Mouse (Mus musculus): ENCODE measurements around the gene Fcho2. TPM values are rescaled to one million over a fixed set of nuclear protein-coding genes. Genes with fewer than 3 reads are reported as not detected.

Gene Fcho2
- polyA plus RNA-seq, 2 experiments, result 14.3 to 17.7 TPM

DNA sequence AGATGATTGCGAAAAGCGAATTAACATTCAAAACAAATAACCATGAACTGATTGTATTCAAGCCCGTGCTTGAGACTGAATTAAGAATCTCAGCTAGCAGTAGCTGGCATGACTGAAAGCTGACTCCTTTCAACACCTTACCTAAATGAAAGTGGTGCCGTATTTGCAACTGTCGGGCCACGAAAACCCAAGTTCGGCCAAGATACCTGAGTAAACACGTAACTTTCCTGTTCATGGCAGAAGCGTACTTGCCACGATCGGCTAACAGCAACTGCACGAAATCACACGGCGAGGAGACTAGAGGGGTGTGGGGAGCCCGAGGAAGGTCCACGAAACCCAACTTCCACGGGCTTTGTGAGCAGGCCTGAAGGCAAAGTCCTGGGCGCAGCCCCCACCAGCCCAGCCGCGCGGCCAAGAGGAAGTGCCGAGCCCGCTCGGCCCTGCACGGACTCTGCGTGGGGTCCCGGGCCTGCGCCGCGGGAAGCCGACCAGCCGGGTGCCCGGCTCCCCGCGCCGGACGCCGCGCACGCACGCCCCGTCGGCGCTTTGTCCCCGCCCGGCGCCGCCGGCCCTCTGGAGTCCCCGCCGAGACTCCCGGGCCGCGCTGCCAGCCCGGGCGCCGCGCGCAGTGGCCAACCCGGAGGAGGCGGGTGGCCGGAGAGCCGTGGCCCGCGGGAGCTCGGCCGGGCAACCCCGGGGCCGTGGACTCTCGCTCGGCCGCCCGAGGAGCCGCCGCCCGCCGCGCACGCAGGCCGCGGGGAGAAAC is 791 bp downstream of the Fcho2 start:
- H3K9me3 ChIP-seq (ENCODE audit: control insufficient read depth, low read length), result no peaks in the 10 kb centered on the region
- DNase-seq (ENCODE audit: low read depth in 3 of 3, low spot score in 3 of 3) (no peak), ATAC-seq (ENCODE audit: insufficient read depth) (peak; percentile 38)
- H3K4me2 ChIP-seq (ENCODE audit: low read depth), result peak overlapping the region; percentile 68
- H3K27ac ChIP-seq, result peak overlapping the region; percentile 43
- no peaks in the 10 kb centered on the region for H3K36me3 ChIP-seq (replicated peaks; ENCODE audit: control insufficient read depth, insufficient read depth, low read depth)
- WGBS (ENCODE audit: insufficient replicate concordance), result under 1% methylated on average over 61 of the region's 81 CpGs
- H3K9ac ChIP-seq (replicated peaks), result peak overlapping the region; percentile 82
- H3K27me3 ChIP-seq (ENCODE audit: control insufficient read depth, insufficient read depth, low read length), result no peaks in the 10 kb centered on the region
- H3K4me3 ChIP-seq (ENCODE audit: insufficient read depth in 1 of 2, low read depth in 2 of 2, low read length in 2 of 2), result peak overlapping the region; percentile 75 to 96
- peaks cover 12 to 20% of the 10 kb centered on the region in 2 experiments for H3K4me1 ChIP-seq (replicated peaks; ENCODE audit: control insufficient read depth in 2 of 2, insufficient read depth in 2 of 2, low read length in 1 of 2)
- TF ChIP-seq EP300 (IDR thresholded peaks at IDR 0.05; ENCODE audit: low read depth), result no peak
- no peak for TF ChIP-seq CTCF (IDR thresholded peaks at IDR 0.05; ENCODE audit: low read depth)

DNA sequence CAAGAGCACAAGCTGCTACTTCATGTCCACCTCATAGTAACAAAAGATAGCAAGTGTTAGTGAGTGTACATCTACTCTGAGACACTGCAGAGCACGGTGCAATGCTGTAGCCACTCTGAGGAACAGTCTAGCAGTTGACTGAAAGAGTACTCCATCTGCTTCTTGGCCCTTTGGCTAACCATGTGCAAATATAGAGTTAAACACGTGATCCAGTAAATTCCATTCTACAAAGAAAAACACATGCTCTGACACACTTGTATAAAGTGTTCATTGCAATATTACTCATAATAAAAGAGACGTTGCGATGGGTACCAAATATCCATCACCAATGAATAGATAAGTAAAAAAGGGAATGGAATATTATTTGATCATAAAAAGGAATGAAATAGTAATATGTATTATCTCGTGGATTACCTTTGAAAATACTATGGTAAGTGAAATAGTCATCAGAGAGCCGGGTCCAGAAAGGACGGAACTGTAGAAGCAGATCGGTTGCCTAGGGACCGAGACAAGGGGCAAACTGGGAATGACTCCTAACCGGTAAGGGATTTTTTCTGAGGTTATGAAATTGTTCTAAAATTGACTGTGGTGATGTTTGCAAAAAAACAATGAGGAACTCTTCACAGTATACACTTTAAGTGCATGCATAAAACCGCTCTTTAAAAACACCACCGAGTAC is 1.5 kb downstream of the Fcho2 start:
- Histone ChIP-seq H3K9me3 (ENCODE audit: control insufficient read depth, low read length) (no peaks in the 10 kb centered on the region), H3K4me2 (ENCODE audit: low read depth) (peak overlapping the region; percentile 68), H3K27me3 (ENCODE audit: control insufficient read depth, insufficient read depth, low read length) (no peaks in the 10 kb centered on the region), H3K36me3 (replicated peaks; ENCODE audit: control insufficient read depth, insufficient read depth, low read depth) (no peaks in the 10 kb centered on the region), H3K4me1 (replicated peaks; ENCODE audit: control insufficient read depth in 2 of 2, insufficient read depth in 2 of 2, low read length in 1 of 2) (peaks cover 12 to 20% of the 10 kb centered on the region in 2 experiments), H3K27ac (peak overlapping the region; percentile 51), H3K9ac (replicated peaks) (peak overlapping the region; percentile 82), H3K4me3 (ENCODE audit: insufficient read depth in 1 of 2, low read depth in 2 of 2, low read length in 2 of 2) (peak overlapping the region; percentile 75 to 96)
- ATAC-seq (ENCODE audit: insufficient read depth) (no peak), DNase-seq (ENCODE audit: low read depth in 3 of 3, low spot score in 3 of 3) (no peak)
- 19% methylated on average over 12 of the region's 12 CpGs for WGBS (ENCODE audit: insufficient replicate concordance)
- TF ChIP-seq EP300 (IDR thresholded peaks at IDR 0.05; ENCODE audit: low read depth) (no peak), CTCF (IDR thresholded peaks at IDR 0.05; ENCODE audit: low read depth) (no peak)

DNA sequence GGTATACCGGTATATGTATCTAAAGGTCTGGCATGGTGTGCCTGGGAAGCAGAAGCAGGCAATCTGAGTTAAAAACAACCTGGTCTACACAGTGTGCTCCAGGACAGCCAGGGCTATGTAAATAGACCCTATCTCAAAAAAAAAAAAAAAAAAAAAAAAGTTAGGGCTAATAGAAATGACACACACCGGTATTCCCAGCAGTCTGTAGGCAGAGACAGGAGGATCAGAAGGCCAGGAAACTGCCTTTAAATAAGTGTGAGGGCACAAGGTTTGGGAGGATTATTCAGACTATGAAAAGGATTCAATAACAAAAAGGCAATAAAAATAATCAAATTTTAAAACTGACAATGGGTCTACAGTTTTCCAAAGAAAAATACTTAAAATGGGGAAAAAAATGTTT is 2.1 kb downstream of the Fcho2 start:
- H3K27me3 ChIP-seq (ENCODE audit: control insufficient read depth, insufficient read depth, low read length), result no peaks in the 10 kb centered on the region
- H3K27ac ChIP-seq, result peak overlapping the region; percentile 51
- 59% methylated on average over 2 of the region's 2 CpGs for WGBS (ENCODE audit: insufficient replicate concordance)

DNA sequence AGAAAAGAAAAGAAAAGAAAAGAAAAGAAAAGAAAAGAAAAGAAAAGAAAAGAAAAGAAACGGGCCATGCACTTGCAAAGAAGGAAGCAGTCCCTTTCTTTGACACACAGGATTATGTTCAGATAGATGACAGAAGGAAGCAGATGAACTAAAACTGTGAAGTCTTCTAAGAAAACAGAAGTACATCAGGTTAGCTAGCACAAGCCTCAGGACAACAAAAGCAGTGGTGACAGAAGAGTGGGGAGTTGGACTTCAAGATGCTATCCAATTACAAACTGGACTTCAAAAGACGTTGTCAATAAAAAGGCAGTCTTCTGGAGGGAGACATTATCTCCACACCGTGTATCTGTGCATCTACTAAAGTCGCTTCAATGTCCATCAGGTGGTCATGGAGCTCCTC is 3.0 kb downstream of the Fcho2 start:
- ATAC-seq (ENCODE audit: insufficient read depth), result no peak
- DNase-seq (ENCODE audit: low read depth in 3 of 3, low spot score in 3 of 3), result no peak
- H3K36me3 ChIP-seq (replicated peaks; ENCODE audit: control insufficient read depth, insufficient read depth, low read depth), result no peaks in the 10 kb centered on the region
- peak overlapping the region; percentile 76 for H3K27ac ChIP-seq
- H3K9me3 ChIP-seq (ENCODE audit: control insufficient read depth, low read length), result no peaks in the 10 kb centered on the region
- H3K4me3 ChIP-seq (ENCODE audit: insufficient read depth in 1 of 2, low read depth in 2 of 2, low read length in 2 of 2), result peak overlapping the region; percentile 38 to 75; a peak in 3 of 4 replicates
- H3K4me2 ChIP-seq (ENCODE audit: low read depth), result peak overlapping the region; percentile 68
- H3K4me1 ChIP-seq (replicated peaks; ENCODE audit: control insufficient read depth in 2 of 2, insufficient read depth in 2 of 2, low read length in 1 of 2), result peaks cover 15 to 25% of the 10 kb centered on the region in 2 experiments
- WGBS (ENCODE audit: insufficient replicate concordance), result 22% methylated on average over 4 of the region's 4 CpGs
- no peaks in the 10 kb centered on the region for H3K27me3 ChIP-seq (ENCODE audit: control insufficient read depth, insufficient read depth, low read length)
- H3K9ac ChIP-seq (replicated peaks), result peak overlapping the region; percentile 59
- TF ChIP-seq CTCF (IDR thresholded peaks at IDR 0.05; ENCODE audit: low read depth) (no peak), EP300 (IDR thresholded peaks at IDR 0.05; ENCODE audit: low read depth) (no peak)

More for the DNA sequence above, 2.1 kb downstream of the Fcho2 start:
- Histone ChIP-seq H3K4me3 (ENCODE audit: insufficient read depth in 1 of 2, low read depth in 2 of 2, low read length in 2 of 2) (peak overlapping the region; percentile 75 to 96; a peak in 3 of 4 replicates), H3K9ac (replicated peaks) (peak overlapping the region; percentile 82), H3K4me1 (replicated peaks; ENCODE audit: control insufficient read depth in 2 of 2, insufficient read depth in 2 of 2, low read length in 1 of 2) (peaks cover 15 to 23% of the 10 kb centered on the region in 2 experiments), H3K4me2 (ENCODE audit: low read depth) (peak overlapping the region; percentile 68), H3K36me3 (replicated peaks; ENCODE audit: control insufficient read depth, insufficient read depth, low read depth) (no peaks in the 10 kb centered on the region), H3K9me3 (ENCODE audit: control insufficient read depth, low read length) (no peaks in the 10 kb centered on the region)
- no peak for TF ChIP-seq CTCF (IDR thresholded peaks at IDR 0.05; ENCODE audit: low read depth)
- TF ChIP-seq EP300 (IDR thresholded peaks at IDR 0.05; ENCODE audit: low read depth), result no peak
- DNase-seq (ENCODE audit: low read depth in 3 of 3, low spot score in 3 of 3) (no peak), ATAC-seq (ENCODE audit: insufficient read depth) (no peak)

DNA sequence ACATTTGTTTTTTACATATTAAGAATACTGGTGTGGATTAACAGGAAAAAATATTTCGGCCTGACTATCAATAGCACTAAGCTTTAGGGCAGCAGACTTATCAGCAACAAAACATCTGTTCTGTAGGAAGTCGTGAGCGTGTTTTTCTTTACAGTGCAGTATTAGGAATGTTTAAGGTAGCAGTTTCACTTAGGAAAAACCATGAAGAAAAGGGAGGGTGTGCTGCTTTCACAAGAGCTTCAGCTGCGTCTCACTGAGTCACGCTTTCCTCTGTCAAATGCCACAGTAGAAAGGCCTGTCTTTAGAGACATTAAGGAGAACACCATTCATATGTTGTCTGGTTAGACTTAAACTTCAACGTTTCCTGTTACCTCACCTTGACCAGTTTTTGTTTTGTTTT is 5.1 kb downstream of the Fcho2 start:
- peak overlapping the region; percentile 94 for H3K4me2 ChIP-seq (ENCODE audit: low read depth)
- peak; percentile 76 for ATAC-seq (ENCODE audit: insufficient read depth)
- peak overlapping the region; percentile 80 for H3K9ac ChIP-seq (replicated peaks)
- peak overlapping the region; percentile 99 for H3K27ac ChIP-seq
- no peaks in the 10 kb centered on the region for H3K27me3 ChIP-seq (ENCODE audit: control insufficient read depth, insufficient read depth, low read length)
- H3K4me1 ChIP-seq (replicated peaks; ENCODE audit: control insufficient read depth in 2 of 2, insufficient read depth in 2 of 2, low read length in 1 of 2), result peaks cover 11 to 22% of the 10 kb centered on the region in 2 experiments
- peaks cover 3% of the 10 kb centered on the region for H3K36me3 ChIP-seq (replicated peaks; ENCODE audit: control insufficient read depth, insufficient read depth, low read depth)
- 8% methylated on average over 6 of the region's 6 CpGs for WGBS (ENCODE audit: insufficient replicate concordance)
- peak; percentile 90 for TF ChIP-seq EP300 (IDR thresholded peaks at IDR 0.05; ENCODE audit: low read depth)
- TF ChIP-seq CTCF (IDR thresholded peaks at IDR 0.05; ENCODE audit: low read depth), result no peak
- no peaks in the 10 kb centered on the region for H3K9me3 ChIP-seq (ENCODE audit: control insufficient read depth, low read length)
- H3K4me3 ChIP-seq (ENCODE audit: insufficient read depth in 1 of 2, low read depth in 2 of 2, low read length in 2 of 2), result peak overlapping the region; percentile 37 to 52
- peak; percentile 77 to 86 (median 85) for DNase-seq (ENCODE audit: low read depth in 3 of 3, low spot score in 3 of 3)
